Mouse (Mus musculus): Measurements from ENCODE around the gene Ndufaf2.
A peak's percentile ranks its signal among the peaks of the same experiment; 100 is the strongest.

The Ndufaf2 gene

GRCm38 (mm10) chr13:108032789-108033188, 125.6 kb downstream of the Ndufaf2 start:
- DNase-seq: no peak

- no peak for DNase-seq
These were observed 132.6 kb downstream of the Ndufaf2 start for GRCm38 (mm10) chr13:108025802-108026201.

- no peak for DNase-seq
These were observed 141.1 kb downstream of the Ndufaf2 start for GRCm38 (mm10) chr13:108017349-108017748.

- DNase-seq: no peak
These were observed 143.3 kb downstream of the Ndufaf2 start for GRCm38 (mm10) chr13:108015166-108015565.

- no peak for DNase-seq
These were observed 144.6 kb downstream of the Ndufaf2 start for GRCm38 (mm10) chr13:108013839-108014238.

- DNase-seq: no peak
These were observed 145.3 kb downstream of the Ndufaf2 start for GRCm38 (mm10) chr13:108013110-108013509.

- no peak for DNase-seq
These were observed 150.6 kb downstream of the Ndufaf2 start for GRCm38 (mm10) chr13:108007861-108008260.

- DNase-seq: no peak
These were observed 162.1 kb downstream of the Ndufaf2 start for GRCm38 (mm10) chr13:107996301-107996700.

- no peak for DNase-seq
These were observed 163.2 kb downstream of the Ndufaf2 start for GRCm38 (mm10) chr13:107995211-107995610.

GRCm38 (mm10) chr13:107992573-107992972, 165.8 kb downstream of the Ndufaf2 start:
- DNase-seq: no peak

- DNase-seq: no peak
These were observed 173.8 kb downstream of the Ndufaf2 start for GRCm38 (mm10) chr13:107984641-107985040.

GRCm38 (mm10) chr13:107984186-107984585, 174.2 kb downstream of the Ndufaf2 start:
- no peak for DNase-seq

- no peak for DNase-seq
These were observed 175.1 kb downstream of the Ndufaf2 start for GRCm38 (mm10) chr13:107983231-107983847.

- DNase-seq: no peak
These were observed 179.0 kb downstream of the Ndufaf2 start for GRCm38 (mm10) chr13:107979461-107979860.

- DNase-seq: no peak
These were observed 181.4 kb downstream of the Ndufaf2 start for GRCm38 (mm10) chr13:107976886-107977656.

GRCm38 (mm10) chr13:107972451-107972850, 186.0 kb downstream of the Ndufaf2 start:
- DNase-seq: no peak

- DNase-seq: no peak
These were observed 186.6 kb downstream of the Ndufaf2 start for GRCm38 (mm10) chr13:107971868-107972267.

GRCm38 (mm10) chr13:107970422-107971142, 187.8 kb downstream of the Ndufaf2 start:
- no peak for DNase-seq

- no peak for DNase-seq
These were observed 188.4 kb downstream of the Ndufaf2 start for GRCm38 (mm10) chr13:107969961-107970391.

GRCm38 (mm10) chr13:107964616-107965015, 193.8 kb downstream of the Ndufaf2 start:
- DNase-seq: no peak

GRCm38 (mm10) chr13:107963471-107963870, 195.0 kb downstream of the Ndufaf2 start:
- DNase-seq: no peak

GRCm38 (mm10) chr13:107962741-107963140, 195.7 kb downstream of the Ndufaf2 start:
- no peak for DNase-seq

GRCm38 (mm10) chr13:107961972-107962371, 196.5 kb downstream of the Ndufaf2 start:
- DNase-seq: peak; percentile 33 to 57

- no peak for DNase-seq
These were observed 196.9 kb downstream of the Ndufaf2 start for GRCm38 (mm10) chr13:107961501-107961900.
